Mouse (Mus musculus): ENCODE measurements around the gene Adamts17. TPM values are rescaled to one million over a fixed set of nuclear protein-coding genes. Genes with fewer than 3 reads are reported as not detected.

Adamts17 gene
- polyA plus RNA-seq, 1 experiment from 2014 or later = 3.7 TPM

DNA sequence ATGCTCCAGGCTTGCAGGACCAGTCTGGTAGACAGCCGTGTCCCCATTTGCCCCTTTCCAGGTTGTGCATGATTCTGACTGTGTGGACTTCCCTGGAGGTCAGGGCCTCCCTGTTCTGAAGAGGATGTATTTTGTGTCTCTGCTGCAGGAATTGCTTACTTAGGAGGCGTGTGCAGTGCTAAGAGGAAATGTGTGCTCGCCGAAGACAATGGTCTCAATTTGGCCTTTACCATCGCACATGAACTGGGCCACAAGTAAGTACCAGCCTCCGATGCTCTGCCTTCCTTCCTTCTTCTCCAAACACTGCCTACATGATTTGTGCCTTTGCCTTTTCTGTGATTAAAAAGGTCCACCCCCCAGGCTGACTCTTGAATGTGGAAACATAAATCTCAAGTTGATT is 129.1 kb downstream of the Adamts17 start:
- WGBS = 90% methylated on average over 6 of the region's 6 CpGs
- Histone ChIP-seq H3K4me3 (replicated peaks; ENCODE audit: low read length) (no peak overlapping the region), H3K9ac (replicated peaks; ENCODE audit: low read depth, low read length) (no peak overlapping the region), H3K36me3 (ENCODE audit: control insufficient read depth, insufficient read depth) (no peaks in the 10 kb centered on the region), H3K4me2 (ENCODE audit: low read length) (no peak overlapping the region), H3K4me1 (replicated peaks; ENCODE audit: control insufficient read depth, insufficient read depth, low read length) (peaks cover 8% of the 10 kb centered on the region), H3K27ac (ENCODE audit: low read length) (no peak overlapping the region), H3K9me3 (ENCODE audit: control insufficient read depth, low read length) (no peaks in the 10 kb centered on the region), H3K27me3 (replicated peaks; ENCODE audit: control insufficient read depth, insufficient read depth, low read length) (no peaks in the 10 kb centered on the region)
- ATAC-seq = no peak

DNA sequence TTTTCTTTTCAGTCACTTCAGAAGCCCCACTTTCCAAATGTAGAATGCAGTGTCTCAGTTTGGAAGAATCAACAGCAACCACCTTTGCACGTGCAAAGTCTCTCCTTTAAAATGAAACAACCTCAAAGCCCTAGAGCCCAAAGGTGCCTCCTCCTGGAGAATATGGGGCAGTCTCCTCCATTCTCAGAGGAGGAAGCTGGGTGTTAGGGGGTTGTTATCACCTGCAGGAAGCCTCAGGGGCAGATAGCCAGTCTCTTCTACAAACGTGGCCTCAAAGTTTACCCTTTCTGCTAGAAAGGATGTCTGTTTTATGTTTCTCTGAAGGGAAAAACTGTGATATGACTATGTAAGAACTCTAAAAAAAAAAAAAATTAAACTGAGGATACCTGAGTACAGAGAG is 129.7 kb downstream of the Adamts17 start:
- H3K27me3 ChIP-seq (replicated peaks; ENCODE audit: control insufficient read depth, insufficient read depth, low read length) = no peaks in the 10 kb centered on the region
- H3K36me3 ChIP-seq (ENCODE audit: control insufficient read depth, insufficient read depth) = no peaks in the 10 kb centered on the region
- WGBS = 68% methylated on average over 2 of the region's 2 CpGs
- ATAC-seq = no peak
- H3K4me3 ChIP-seq (replicated peaks; ENCODE audit: low read length) = no peak overlapping the region
- H3K4me2 ChIP-seq (ENCODE audit: low read length) = no peak overlapping the region
- H3K9me3 ChIP-seq (ENCODE audit: control insufficient read depth, low read length) = no peaks in the 10 kb centered on the region
- peaks cover 8% of the 10 kb centered on the region for H3K4me1 ChIP-seq (replicated peaks; ENCODE audit: control insufficient read depth, insufficient read depth, low read length)
- H3K27ac ChIP-seq (ENCODE audit: low read length) = no peak overlapping the region
- no peak overlapping the region for H3K9ac ChIP-seq (replicated peaks; ENCODE audit: low read depth, low read length)

DNA sequence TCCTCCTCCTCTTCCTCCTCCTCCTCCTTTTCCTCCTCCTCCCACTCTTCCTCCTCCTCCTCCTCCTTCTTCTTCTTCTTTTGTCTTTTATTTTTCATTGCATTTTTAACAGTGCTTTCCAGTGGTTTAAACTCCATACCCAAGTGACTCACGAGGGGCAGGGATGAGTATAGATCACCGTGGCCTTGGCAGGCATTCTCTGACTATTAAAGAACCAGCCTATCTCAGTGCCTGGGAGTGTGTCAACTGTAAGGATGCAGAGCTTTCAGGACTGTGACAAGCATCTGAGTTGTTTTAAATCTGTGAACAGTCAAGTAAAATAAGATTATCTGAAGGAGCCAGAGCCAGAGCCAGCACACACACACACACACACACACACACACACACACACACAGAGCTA is 130.7 kb downstream of the Adamts17 start:
- no peak overlapping the region for H3K4me3 ChIP-seq (replicated peaks; ENCODE audit: low read length)
- H3K27me3 ChIP-seq (replicated peaks; ENCODE audit: control insufficient read depth, insufficient read depth, low read length) = no peaks in the 10 kb centered on the region
- H3K4me1 ChIP-seq (replicated peaks; ENCODE audit: control insufficient read depth, insufficient read depth, low read length) = peaks cover 8% of the 10 kb centered on the region
- no peak overlapping the region for H3K4me2 ChIP-seq (ENCODE audit: low read length)
- no peak for ATAC-seq
- 78% methylated on average over 2 of the region's 2 CpGs for WGBS
- H3K9ac ChIP-seq (replicated peaks; ENCODE audit: low read depth, low read length) = no peak overlapping the region
- H3K27ac ChIP-seq (ENCODE audit: low read length) = no peak overlapping the region
- H3K36me3 ChIP-seq (ENCODE audit: control insufficient read depth, insufficient read depth) = no peaks in the 10 kb centered on the region
- no peaks in the 10 kb centered on the region for H3K9me3 ChIP-seq (ENCODE audit: control insufficient read depth, low read length)

DNA sequence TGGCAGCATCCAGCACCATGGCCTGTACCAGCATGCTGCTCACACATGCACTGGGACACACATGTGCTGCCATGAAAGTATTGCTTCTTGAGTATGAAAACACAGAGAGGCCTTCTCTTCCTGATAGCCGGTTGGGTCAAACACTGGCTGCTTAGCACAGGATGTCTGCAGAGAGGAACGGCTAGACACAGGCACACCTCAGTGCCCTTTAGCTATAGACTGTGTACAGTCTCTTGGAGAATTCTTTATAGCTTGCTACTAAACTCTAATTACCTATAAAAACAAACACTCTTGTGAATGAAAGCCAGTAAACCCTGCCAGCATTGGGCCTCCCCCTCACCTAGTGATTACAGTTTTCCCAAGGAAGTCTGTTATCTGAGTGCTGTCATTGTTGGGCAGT is 131.4 kb downstream of the Adamts17 start:
- Histone ChIP-seq H3K4me2 (ENCODE audit: low read length) (no peak overlapping the region), H3K36me3 (ENCODE audit: control insufficient read depth, insufficient read depth) (no peaks in the 10 kb centered on the region), H3K4me3 (replicated peaks; ENCODE audit: low read length) (no peak overlapping the region), H3K9ac (replicated peaks; ENCODE audit: low read depth, low read length) (no peak overlapping the region), H3K9me3 (ENCODE audit: control insufficient read depth, low read length) (no peaks in the 10 kb centered on the region), H3K4me1 (replicated peaks; ENCODE audit: control insufficient read depth, insufficient read depth, low read length) (peaks cover 8% of the 10 kb centered on the region), H3K27me3 (replicated peaks; ENCODE audit: control insufficient read depth, insufficient read depth, low read length) (no peaks in the 10 kb centered on the region), H3K27ac (ENCODE audit: low read length) (no peak overlapping the region)
- 67% methylated on average over 2 of the region's 2 CpGs for WGBS
- no peak for ATAC-seq

DNA sequence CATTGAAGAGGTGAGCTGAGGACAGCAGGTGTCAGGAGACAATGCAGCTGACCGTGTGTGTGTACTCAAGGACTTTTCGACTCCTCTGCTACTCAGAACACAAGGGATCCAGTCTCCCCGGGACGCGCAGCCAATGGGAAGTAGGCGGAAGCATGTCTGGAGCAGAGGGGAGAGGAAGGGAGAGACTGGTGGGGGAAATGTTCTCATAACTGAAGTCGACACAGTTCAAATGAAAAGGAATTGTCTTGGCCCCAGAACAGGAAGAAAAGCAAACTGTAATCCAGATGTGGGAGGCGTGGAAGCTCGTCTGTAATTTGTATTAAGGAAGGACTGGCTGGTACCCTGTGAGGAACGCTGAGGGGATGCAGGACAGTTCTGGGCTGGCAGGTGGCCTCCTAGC is 135.3 kb downstream of the Adamts17 start:
- WGBS = 79% methylated on average over 10 of the region's 10 CpGs
- no peak overlapping the region for H3K9ac ChIP-seq (replicated peaks; ENCODE audit: low read depth, low read length)
- H3K36me3 ChIP-seq (ENCODE audit: control insufficient read depth, insufficient read depth) = no peaks in the 10 kb centered on the region
- no peak overlapping the region for H3K27ac ChIP-seq (ENCODE audit: low read length)
- no peak overlapping the region for H3K4me2 ChIP-seq (ENCODE audit: low read length)
- ATAC-seq = no peak
- H3K4me1 ChIP-seq (replicated peaks; ENCODE audit: control insufficient read depth, insufficient read depth, low read length) = peaks cover 3% of the 10 kb centered on the region
- H3K9me3 ChIP-seq (ENCODE audit: control insufficient read depth, low read length) = no peaks in the 10 kb centered on the region
- no peaks in the 10 kb centered on the region for H3K27me3 ChIP-seq (replicated peaks; ENCODE audit: control insufficient read depth, insufficient read depth, low read length)
- no peak overlapping the region for H3K4me3 ChIP-seq (replicated peaks; ENCODE audit: low read length)

DNA sequence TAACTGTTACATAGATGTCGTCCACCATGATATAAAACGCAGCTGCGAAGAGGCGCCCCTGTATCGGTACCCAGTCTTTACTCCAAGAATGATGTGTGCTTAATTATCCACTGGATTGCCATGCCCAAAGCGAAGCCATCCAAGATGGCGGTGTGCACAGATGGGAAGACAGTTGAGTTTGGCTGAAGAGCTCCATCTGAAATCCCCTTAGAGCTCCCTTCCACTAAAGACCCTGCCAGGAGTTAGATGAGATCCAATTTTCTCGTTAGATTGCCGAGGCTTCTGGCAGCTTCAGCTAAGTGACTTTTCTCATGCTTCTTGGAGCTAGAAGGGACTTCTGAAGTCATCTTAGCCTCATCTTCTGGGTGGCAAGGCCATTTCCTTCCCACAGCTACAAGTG is 136.8 kb downstream of the Adamts17 start:
- WGBS = 84% methylated on average over 9 of the region's 9 CpGs
- Histone ChIP-seq H3K9ac (replicated peaks; ENCODE audit: low read depth, low read length) (no peak overlapping the region), H3K4me3 (replicated peaks; ENCODE audit: low read length) (no peak overlapping the region), H3K4me1 (replicated peaks; ENCODE audit: control insufficient read depth, insufficient read depth, low read length) (peaks cover 3% of the 10 kb centered on the region), H3K4me2 (ENCODE audit: low read length) (no peak overlapping the region), H3K36me3 (ENCODE audit: control insufficient read depth, insufficient read depth) (no peaks in the 10 kb centered on the region), H3K27me3 (replicated peaks; ENCODE audit: control insufficient read depth, insufficient read depth, low read length) (no peaks in the 10 kb centered on the region), H3K27ac (ENCODE audit: low read length) (no peak overlapping the region), H3K9me3 (ENCODE audit: control insufficient read depth, low read length) (no peaks in the 10 kb centered on the region)
- ATAC-seq = no peak

DNA sequence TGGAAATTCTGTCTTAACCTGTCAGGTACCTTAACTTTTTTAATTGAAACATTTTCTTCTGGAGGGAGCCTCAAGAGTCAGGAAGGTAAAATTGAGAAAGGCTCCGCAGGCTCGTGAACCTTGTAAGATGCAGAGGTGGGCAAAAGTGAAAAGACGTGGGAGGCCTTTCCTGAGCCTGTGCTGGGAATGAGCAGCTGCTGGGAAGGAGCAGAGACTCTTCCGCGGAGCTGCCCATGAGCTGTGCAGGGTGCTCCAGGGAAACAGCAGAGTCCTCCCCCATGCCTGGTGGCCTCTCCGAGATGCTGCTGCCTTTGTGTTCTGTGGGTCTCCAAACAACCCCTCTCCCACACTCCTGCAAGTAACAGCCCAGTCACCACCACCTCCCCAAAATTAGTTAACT is 142.1 kb downstream of the Adamts17 start:
- no peak overlapping the region for H3K4me2 ChIP-seq (ENCODE audit: low read length)
- H3K9ac ChIP-seq (replicated peaks; ENCODE audit: low read depth, low read length) = no peak overlapping the region
- no peaks in the 10 kb centered on the region for H3K27me3 ChIP-seq (replicated peaks; ENCODE audit: control insufficient read depth, insufficient read depth, low read length)
- no peak overlapping the region for H3K4me3 ChIP-seq (replicated peaks; ENCODE audit: low read length)
- no peak overlapping the region for H3K27ac ChIP-seq (ENCODE audit: low read length)
- ATAC-seq = no peak
- H3K9me3 ChIP-seq (ENCODE audit: control insufficient read depth, low read length) = no peaks in the 10 kb centered on the region
- no peaks in the 10 kb centered on the region; the same call in 1 of the 2 replicates for H3K4me1 ChIP-seq (replicated peaks; ENCODE audit: control insufficient read depth, insufficient read depth, low read length)
- H3K36me3 ChIP-seq (ENCODE audit: control insufficient read depth, insufficient read depth) = no peaks in the 10 kb centered on the region
- 83% methylated on average over 6 of the region's 6 CpGs for WGBS

DNA sequence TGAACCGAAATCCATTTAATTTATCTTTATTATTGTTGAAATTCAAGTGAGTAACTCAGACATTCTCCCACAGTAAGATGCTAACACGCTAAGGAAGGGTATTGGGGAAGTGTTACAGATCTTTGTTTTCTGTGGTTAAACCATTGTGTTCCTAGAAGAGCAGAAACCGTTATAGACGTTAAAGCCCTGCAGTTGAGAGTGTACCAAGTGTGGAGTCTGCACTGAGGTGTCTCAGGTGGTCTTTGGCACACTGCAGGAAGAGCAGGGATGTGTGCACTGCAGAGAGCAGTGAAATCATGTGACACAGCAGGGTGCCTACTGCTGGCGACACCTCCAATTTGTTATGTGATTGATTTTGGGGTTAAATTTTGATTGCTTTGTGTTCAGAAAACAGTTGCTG is 142.5 kb downstream of the Adamts17 start:
- no peaks in the 10 kb centered on the region for H3K27me3 ChIP-seq (replicated peaks; ENCODE audit: control insufficient read depth, insufficient read depth, low read length)
- H3K27ac ChIP-seq (ENCODE audit: low read length) = no peak overlapping the region
- H3K4me2 ChIP-seq (ENCODE audit: low read length) = no peak overlapping the region
- WGBS = 72% methylated on average over 5 of the region's 5 CpGs
- no peak overlapping the region for H3K9ac ChIP-seq (replicated peaks; ENCODE audit: low read depth, low read length)
- no peak for ATAC-seq
- no peak overlapping the region for H3K4me3 ChIP-seq (replicated peaks; ENCODE audit: low read length)
- no peaks in the 10 kb centered on the region for H3K4me1 ChIP-seq (replicated peaks; ENCODE audit: control insufficient read depth, insufficient read depth, low read length)
- no peaks in the 10 kb centered on the region for H3K36me3 ChIP-seq (ENCODE audit: control insufficient read depth, insufficient read depth)
- no peaks in the 10 kb centered on the region for H3K9me3 ChIP-seq (ENCODE audit: control insufficient read depth, low read length)

DNA sequence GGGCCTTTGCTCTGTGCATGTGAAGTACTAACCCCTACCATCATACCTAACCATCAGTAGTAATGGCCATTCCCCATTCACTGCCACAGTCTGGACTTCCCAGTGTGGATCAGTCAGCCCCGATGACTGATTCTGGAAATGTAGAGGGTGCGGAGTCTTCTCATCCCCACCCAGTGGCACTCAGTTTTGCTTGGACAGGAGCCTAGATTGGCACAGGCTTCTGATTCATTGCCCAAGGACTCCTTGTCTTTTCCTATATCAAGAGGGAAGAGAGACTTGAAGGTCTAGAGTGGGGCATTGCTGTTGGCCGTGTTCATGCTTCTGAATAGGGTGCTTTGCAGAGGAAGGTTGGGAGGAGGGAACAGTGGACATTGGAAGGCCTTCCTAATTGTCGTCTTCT is 148.1 kb downstream of the Adamts17 start:
- 86% methylated on average over 4 of the region's 4 CpGs for WGBS
- ATAC-seq = no peak
- Histone ChIP-seq H3K4me1 (replicated peaks; ENCODE audit: control insufficient read depth, insufficient read depth, low read length) (no peaks in the 10 kb centered on the region), H3K4me3 (replicated peaks; ENCODE audit: low read length) (no peak overlapping the region), H3K9me3 (ENCODE audit: control insufficient read depth, low read length) (no peaks in the 10 kb centered on the region), H3K36me3 (ENCODE audit: control insufficient read depth, insufficient read depth) (no peaks in the 10 kb centered on the region), H3K27ac (ENCODE audit: low read length) (no peak overlapping the region), H3K9ac (replicated peaks; ENCODE audit: low read depth, low read length) (no peak overlapping the region), H3K4me2 (ENCODE audit: low read length) (no peak overlapping the region), H3K27me3 (replicated peaks; ENCODE audit: control insufficient read depth, insufficient read depth, low read length) (no peaks in the 10 kb centered on the region)

DNA sequence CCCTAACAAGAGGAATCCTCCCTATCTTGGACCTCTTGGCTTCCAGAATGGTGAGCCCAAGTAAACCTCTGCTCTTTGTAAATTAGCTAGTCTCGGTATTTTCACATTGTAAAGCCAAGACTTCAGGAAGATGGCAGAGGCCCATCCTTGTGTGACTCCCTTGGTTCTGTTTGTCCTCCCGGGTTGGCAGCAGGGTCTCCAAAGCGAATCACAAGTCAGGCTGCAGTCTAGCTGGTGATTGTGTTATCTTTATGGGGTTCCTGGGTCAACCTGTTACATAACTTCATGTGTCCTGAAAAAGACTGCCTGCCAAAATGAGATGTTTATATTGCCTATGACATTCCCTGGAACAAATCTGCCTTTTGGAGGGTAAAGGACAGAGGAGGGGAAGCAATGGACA is 148.9 kb downstream of the Adamts17 start:
- Histone ChIP-seq H3K9ac (replicated peaks; ENCODE audit: low read depth, low read length) (no peak overlapping the region), H3K27me3 (replicated peaks; ENCODE audit: control insufficient read depth, insufficient read depth, low read length) (no peaks in the 10 kb centered on the region), H3K9me3 (ENCODE audit: control insufficient read depth, low read length) (no peaks in the 10 kb centered on the region), H3K4me1 (replicated peaks; ENCODE audit: control insufficient read depth, insufficient read depth, low read length) (no peaks in the 10 kb centered on the region), H3K4me3 (replicated peaks; ENCODE audit: low read length) (no peak overlapping the region), H3K27ac (ENCODE audit: low read length) (no peak overlapping the region), H3K36me3 (ENCODE audit: control insufficient read depth, insufficient read depth) (no peaks in the 10 kb centered on the region), H3K4me2 (ENCODE audit: low read length) (no peak overlapping the region)
- 85% methylated on average over 3 of the region's 3 CpGs for WGBS
- ATAC-seq = no peak

All from forebrain, embryonic 16.5 days (tissue).